Mouse (Mus musculus): ENCODE data around the gene Shisa7. TPM values are rescaled to one million over a fixed set of nuclear protein-coding genes. Genes with fewer than 3 reads are reported as not detected.
A peak's percentile ranks its signal among the peaks of the same experiment; 100 is the strongest.

Shisa7 gene
- polyA plus RNA-seq, 1 experiment: 0.74 TPM

DNA sequence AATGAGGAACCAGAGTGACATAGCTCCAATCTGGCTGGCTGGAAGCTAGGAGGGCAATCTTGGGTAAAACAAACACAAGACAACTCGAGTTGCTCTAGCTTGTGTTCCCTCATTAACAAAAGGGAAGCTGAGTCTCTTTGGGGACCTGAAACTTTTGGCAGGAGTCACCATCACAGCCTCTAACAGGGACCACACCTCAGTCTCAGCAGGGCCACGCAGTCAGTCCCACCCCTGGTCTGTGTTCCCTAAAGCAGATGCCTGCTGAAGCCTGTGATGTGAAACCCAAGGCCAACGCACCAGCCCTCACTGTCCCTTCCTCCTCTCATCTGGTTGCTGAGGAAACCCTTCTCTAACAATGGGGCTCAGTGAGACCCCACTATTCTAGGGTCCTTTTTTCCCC lies 62.4 kb downstream of the Shisa7 start:
- no peak for DNase-seq
- H3K36me3 ChIP-seq (ENCODE audit: control insufficient read depth, insufficient read depth, low read length): no peaks in the 10 kb centered on the region
- no peak overlapping the region for H3K27ac ChIP-seq (ENCODE audit: control insufficient read depth, insufficient read depth, low read length)
- H3K27me3 ChIP-seq (ENCODE audit: control insufficient read depth, insufficient read depth, low read length): no peaks in the 10 kb centered on the region; the same call in 1 of the 2 replicates
- H3K4me3 ChIP-seq (ENCODE audit: control insufficient read depth, insufficient read depth, low read length): no peak overlapping the region
- WGBS: 51% methylated on average over 3 of the region's 3 CpGs
- no peak for TF ChIP-seq POLR2A (IDR thresholded peaks at IDR 0.05; ENCODE audit: control insufficient read depth, extremely low read depth, insufficient read depth, low read length, poor library complexity)
- no peaks in the 10 kb centered on the region for H3K4me1 ChIP-seq (replicated peaks; ENCODE audit: control insufficient read depth, insufficient read depth, low read length)

GRCm38 (mm10) chr7:4779921-4780320 lies 64.6 kb downstream of the Shisa7 start:
- 9% methylated on average over 5 of the region's 5 CpGs for WGBS
- H3K27me3 ChIP-seq (ENCODE audit: control insufficient read depth, insufficient read depth, low read length): peaks cover 2% of the 10 kb centered on the region; the same call in 1 of the 2 replicates
- DNase-seq: no peak

GRCm38 (mm10) chr7:4777851-4778637 lies 66.5 kb downstream of the Shisa7 start:
- Histone ChIP-seq H3K4me1 (replicated peaks; ENCODE audit: control insufficient read depth, insufficient read depth, low read length) (no peaks in the 10 kb centered on the region), H3K27ac (ENCODE audit: control insufficient read depth, insufficient read depth, low read length) (no peak overlapping the region), H3K4me3 (ENCODE audit: control insufficient read depth, insufficient read depth, low read length) (no peak overlapping the region), H3K36me3 (ENCODE audit: control insufficient read depth, insufficient read depth, low read length) (no peaks in the 10 kb centered on the region), H3K27me3 (ENCODE audit: control insufficient read depth, insufficient read depth, low read length) (peaks cover 4% of the 10 kb centered on the region; the same call in 1 of the 2 replicates)
- 53% methylated on average over 20 of the region's 20 CpGs for WGBS
- no peak for DNase-seq
- TF ChIP-seq CTCF (IDR thresholded peaks at IDR 0.05; ENCODE audit: borderline replicate concordance, control insufficient read depth, extremely low read depth, insufficient read depth, low read length, poor library complexity): no peak
- no peak for TF ChIP-seq POLR2A (IDR thresholded peaks at IDR 0.05; ENCODE audit: control insufficient read depth, extremely low read depth, insufficient read depth, low read length, poor library complexity)

More at GRCm38 (mm10) chr7:4779921-4780320, 64.6 kb downstream of the Shisa7 start:
- H3K4me1 ChIP-seq (replicated peaks; ENCODE audit: control insufficient read depth, insufficient read depth, low read length): no peaks in the 10 kb centered on the region
- TF ChIP-seq CTCF (IDR thresholded peaks at IDR 0.05; ENCODE audit: borderline replicate concordance, control insufficient read depth, extremely low read depth, insufficient read depth, low read length, poor library complexity) (peak; percentile 36; the same call in 1 of the 2 replicates), POLR2A (IDR thresholded peaks at IDR 0.05; ENCODE audit: control insufficient read depth, extremely low read depth, insufficient read depth, low read length, poor library complexity) (no peak)
- no peak overlapping the region for H3K4me3 ChIP-seq (ENCODE audit: control insufficient read depth, insufficient read depth, low read length)
- no peak overlapping the region for H3K27ac ChIP-seq (ENCODE audit: control insufficient read depth, insufficient read depth, low read length)
- H3K36me3 ChIP-seq (ENCODE audit: control insufficient read depth, insufficient read depth, low read length): no peaks in the 10 kb centered on the region

- peaks cover 4% of the 10 kb centered on the region; the same call in 1 of the 2 replicates for H3K27me3 ChIP-seq (ENCODE audit: control insufficient read depth, insufficient read depth, low read length)
- H3K36me3 ChIP-seq (ENCODE audit: control insufficient read depth, insufficient read depth, low read length): no peaks in the 10 kb centered on the region
- no peak overlapping the region for H3K27ac ChIP-seq (ENCODE audit: control insufficient read depth, insufficient read depth, low read length)
- peak overlapping the region; percentile 4; the same call in 1 of the 2 replicates for H3K4me3 ChIP-seq (ENCODE audit: control insufficient read depth, insufficient read depth, low read length)
- 4% methylated on average over 42 of the region's 56 CpGs for WGBS
- no peak for TF ChIP-seq CTCF (IDR thresholded peaks at IDR 0.05; ENCODE audit: borderline replicate concordance, control insufficient read depth, extremely low read depth, insufficient read depth, low read length, poor library complexity)
- TF ChIP-seq POLR2A (IDR thresholded peaks at IDR 0.05; ENCODE audit: control insufficient read depth, extremely low read depth, insufficient read depth, low read length, poor library complexity): no peak
- H3K4me1 ChIP-seq (replicated peaks; ENCODE audit: control insufficient read depth, insufficient read depth, low read length): no peaks in the 10 kb centered on the region
- peak; percentile 34 for DNase-seq
Measured at GRCm38 (mm10) chr7:4776861-4777830, 67.3 kb downstream of the Shisa7 start.

- no peaks in the 10 kb centered on the region for H3K4me1 ChIP-seq (replicated peaks; ENCODE audit: control insufficient read depth, insufficient read depth, low read length)
- TF ChIP-seq CTCF (IDR thresholded peaks at IDR 0.05; ENCODE audit: borderline replicate concordance, control insufficient read depth, extremely low read depth, insufficient read depth, low read length, poor library complexity): no peak
- no peak for TF ChIP-seq POLR2A (IDR thresholded peaks at IDR 0.05; ENCODE audit: control insufficient read depth, extremely low read depth, insufficient read depth, low read length, poor library complexity)
- WGBS: 68% methylated on average over 10 of the region's 10 CpGs
Measured at GRCm38 (mm10) chr7:4776131-4776530, 68.4 kb downstream of the Shisa7 start.

More at GRCm38 (mm10) chr7:4776131-4776530, 68.4 kb downstream of the Shisa7 start:
- H3K36me3 ChIP-seq (ENCODE audit: control insufficient read depth, insufficient read depth, low read length): no peaks in the 10 kb centered on the region
- no peak overlapping the region for H3K27ac ChIP-seq (ENCODE audit: control insufficient read depth, insufficient read depth, low read length)
- no peak for DNase-seq
- H3K27me3 ChIP-seq (ENCODE audit: control insufficient read depth, insufficient read depth, low read length): peaks cover 4% of the 10 kb centered on the region; the same call in 1 of the 2 replicates
- H3K4me3 ChIP-seq (ENCODE audit: control insufficient read depth, insufficient read depth, low read length): no peak overlapping the region

Other genes with a start within 250 kb of the Shisa7 start
- gene Ptprh, start 240.7 kb downstream of the Shisa7 start, polyA plus RNA-seq (2012; rRNA removed): 0.11 and 0.15 TPM in 2 replicates
- gene Tmem86b, start 213.3 kb downstream of the Shisa7 start, polyA plus RNA-seq (2012; rRNA removed): 103 and 113 TPM in 2 replicates
- 419 and 475 TPM in 2 replicates for gene Ppp6r1, start 185.7 kb downstream of the Shisa7 start, polyA plus RNA-seq (2012; rRNA removed)
- gene Hspbp1, start 159.6 kb downstream of the Shisa7 start, polyA plus RNA-seq (2012; rRNA removed): 53.0 and 55.4 TPM in 2 replicates
- gene Brsk1, start 154.1 kb downstream of the Shisa7 start, polyA plus RNA-seq (2012; rRNA removed): 0.71 and 0.84 TPM in 2 replicates
- 2.2 and 3.7 TPM in 2 replicates for gene Tmem150b, start 119.4 kb downstream of the Shisa7 start, polyA plus RNA-seq (2012; rRNA removed)
- gene Kmt5c, start 104.6 kb downstream of the Shisa7 start, polyA plus RNA-seq (2012; rRNA removed): 224 and 250 TPM in 2 replicates
- gene Cox6b2, start 91.6 kb downstream of the Shisa7 start, polyA plus RNA-seq (2012; rRNA removed): 36.6 and 47.7 TPM in 2 replicates
- gene Fam71e2, start 73.4 kb downstream of the Shisa7 start, polyA plus RNA-seq (2012; rRNA removed): 0.11 TPM in 1 of 2 replicates, not detected in the other
- 0.13 and 0.32 TPM in 2 replicates for gene Il11, start 61.8 kb downstream of the Shisa7 start, polyA plus RNA-seq (2012; rRNA removed)
- gene Tmem190, start 61.8 kb downstream of the Shisa7 start, polyA plus RNA-seq (2012; rRNA removed): not detected in 2 replicates
- 18.1 and 23.5 TPM in 2 replicates for gene Tmem238, start 55.0 kb downstream of the Shisa7 start, polyA plus RNA-seq (2012; rRNA removed)
- 367 and 512 TPM in 2 replicates for gene Rpl28, start 51.8 kb downstream of the Shisa7 start, polyA plus RNA-seq (2012; rRNA removed)
- gene Ube2s, start 32.1 kb downstream of the Shisa7 start, polyA plus RNA-seq (2012; rRNA removed): 970 and 1,071 TPM in 2 replicates
- gene Isoc2b, start 25.6 kb upstream of the Shisa7 start, polyA plus RNA-seq (2012; rRNA removed): 21.8 and 23.6 TPM in 2 replicates
- 20.3 and 20.5 TPM in 2 replicates for gene Isoc2a, start 32.5 kb upstream of the Shisa7 start, polyA plus RNA-seq (2012; rRNA removed)
- gene Gm36210, start 61.8 kb upstream of the Shisa7 start, polyA plus RNA-seq (2012; rRNA removed): 0.15 and 0.17 TPM in 2 replicates
- 40.2 and 51.2 TPM in 2 replicates for gene Zfp628, start 70.5 kb upstream of the Shisa7 start, polyA plus RNA-seq (2012; rRNA removed)
- 4.4 and 5.9 TPM in 2 replicates for gene Nat14, start 77.3 kb upstream of the Shisa7 start, polyA plus RNA-seq (2012; rRNA removed)
- gene Ssc5d, start 81.1 kb upstream of the Shisa7 start, polyA plus RNA-seq (2012; rRNA removed): 1.0 and 1.1 TPM in 2 replicates
- gene Sbk2, start 119.7 kb upstream of the Shisa7 start, polyA plus RNA-seq (2012; rRNA removed): 1.5 and 5.4 TPM in 2 replicates
- gene Sbk3, start 126.5 kb upstream of the Shisa7 start, polyA plus RNA-seq (2012; rRNA removed): 0.36 and 3.7 TPM in 2 replicates
- gene Zfp579, start 151.5 kb upstream of the Shisa7 start, polyA plus RNA-seq (2012; rRNA removed): 125 and 133 TPM in 2 replicates
- 52.2 and 54.6 TPM in 2 replicates for gene Zfp524, start 169.7 kb upstream of the Shisa7 start, polyA plus RNA-seq (2012; rRNA removed)
- 79.3 and 85.2 TPM in 2 replicates for gene Fiz1, start 170.0 kb upstream of the Shisa7 start, polyA plus RNA-seq (2012; rRNA removed)
- gene Gm44973, start 170.8 kb upstream of the Shisa7 start, polyA plus RNA-seq (2012; rRNA removed): not detected in 2 replicates
- 105 and 120 TPM in 2 replicates for gene Zfp865, start 175.7 kb upstream of the Shisa7 start, polyA plus RNA-seq (2012; rRNA removed)
- 0.52 and 0.97 TPM in 2 replicates for gene Ccdc106, start 175.9 kb upstream of the Shisa7 start, polyA plus RNA-seq (2012; rRNA removed)
- gene 4632433K11Rik, start 189.4 kb upstream of the Shisa7 start, polyA plus RNA-seq (2012; rRNA removed): not detected in 2 replicates
- 5.2 and 6.3 TPM in 2 replicates for gene Zfp784, start 193.8 kb upstream of the Shisa7 start, polyA plus RNA-seq (2012; rRNA removed)
- gene Zfp580, start 206.8 kb upstream of the Shisa7 start, polyA plus RNA-seq (2012; rRNA removed): 29.9 and 42.3 TPM in 2 replicates
- gene U2af2, start 217.4 kb upstream of the Shisa7 start, polyA plus RNA-seq (2012; rRNA removed): 437 and 438 TPM in 2 replicates
- 230 and 280 TPM in 2 replicates for gene Epn1, start 235.5 kb upstream of the Shisa7 start, polyA plus RNA-seq (2012; rRNA removed)